Mouse (Mus musculus): ENCODE results near the gene Gm17087.

The Gm17087 gene

DNA sequence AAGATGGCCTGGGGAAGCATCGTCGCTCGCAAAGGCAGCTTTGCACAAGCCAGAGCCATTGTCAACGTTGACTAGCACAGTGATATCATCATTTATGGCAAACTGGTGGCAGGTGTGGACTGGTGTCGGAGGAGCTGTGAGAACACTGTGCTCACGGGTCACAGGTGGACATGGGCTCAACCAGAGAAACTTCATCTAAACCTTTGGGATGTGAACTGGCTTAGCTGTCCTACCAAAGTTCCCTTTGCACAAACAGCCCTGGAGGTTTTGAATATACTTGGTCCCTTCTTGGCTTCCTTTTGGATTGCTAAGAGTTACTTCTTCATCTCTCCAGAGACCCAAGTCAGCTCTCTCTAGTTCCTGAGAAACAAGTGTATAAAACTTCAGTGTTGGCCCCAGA lies at the start of gene Gm17087:
Gm17087 (minus strand) TSS at position 101 of the 400 bp plus-strand sequence.
- no peak for DNase-seq

DNA sequence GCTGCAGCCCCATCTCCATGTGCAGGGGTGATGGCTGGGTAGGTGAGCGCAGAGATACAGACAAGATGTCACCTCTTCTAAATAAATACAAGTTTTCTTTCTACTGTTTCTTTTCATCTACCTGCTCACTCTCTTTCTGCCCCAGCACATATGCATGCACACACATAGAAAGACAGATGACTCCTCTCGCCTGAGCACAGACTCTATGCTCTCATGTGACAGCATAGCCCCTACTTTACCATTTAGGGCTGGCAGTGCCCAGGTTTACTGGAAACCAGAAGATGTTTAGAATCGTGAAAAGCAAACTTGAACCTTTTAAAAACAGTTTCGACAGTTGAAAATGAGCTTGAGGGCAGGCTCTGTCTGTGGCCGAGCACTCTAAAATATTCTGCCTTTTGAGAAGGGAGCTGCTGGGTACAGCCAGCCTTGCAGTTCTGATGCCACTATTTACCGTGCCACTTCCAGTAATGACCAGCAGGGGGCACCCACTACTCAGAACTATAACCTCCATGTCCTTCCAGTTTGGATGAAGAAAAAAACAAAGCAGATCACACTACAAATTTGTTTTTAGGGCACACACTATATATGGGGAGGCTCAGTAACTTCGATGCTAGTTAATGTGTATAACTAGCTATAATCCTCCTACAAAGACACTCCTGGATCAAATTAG lies 47.3 kb upstream of the Gm17087 start:
- DNase-seq: peak; percentile 88 to 90

DNA sequence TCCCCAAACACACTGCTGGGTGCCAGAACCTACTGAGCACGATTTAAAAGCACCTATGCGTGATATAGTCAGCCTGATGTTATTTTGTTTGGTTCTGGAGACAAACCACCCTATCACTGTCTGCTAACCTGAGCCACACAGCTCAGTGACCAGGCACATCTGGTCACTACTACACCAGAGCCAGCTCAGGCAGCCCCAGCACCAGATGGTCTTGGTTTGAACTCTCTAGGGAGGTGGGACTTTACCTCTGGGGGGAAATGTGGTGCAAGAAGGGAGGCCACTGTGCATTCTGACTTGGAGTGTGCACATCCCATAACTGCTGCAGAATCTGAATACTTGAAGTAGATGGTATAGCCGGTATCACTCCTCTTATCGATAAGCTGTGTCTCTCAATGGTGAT lies 45.2 kb upstream of the Gm17087 start:
- no peak for DNase-seq

DNA sequence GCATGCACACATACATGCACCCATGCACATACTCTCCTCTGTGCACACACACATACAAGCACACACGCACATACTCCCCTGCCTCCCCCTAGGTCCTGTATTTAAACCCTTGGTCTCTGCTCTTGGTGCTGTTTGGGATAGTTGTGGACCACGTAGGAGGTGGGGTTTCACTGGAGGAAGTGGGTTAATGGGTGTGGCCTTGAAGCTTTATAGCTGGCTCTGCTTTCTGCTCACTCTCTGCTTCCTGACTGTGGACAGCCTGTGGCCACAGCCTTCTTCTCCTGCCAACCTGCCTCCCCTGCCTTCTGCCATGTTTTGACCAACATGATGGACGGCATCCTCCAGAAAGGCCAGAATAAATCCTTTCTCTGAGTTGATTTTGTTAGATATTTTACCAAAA lies 39.9 kb upstream of the Gm17087 start:
- DNase-seq: no peak

DNA sequence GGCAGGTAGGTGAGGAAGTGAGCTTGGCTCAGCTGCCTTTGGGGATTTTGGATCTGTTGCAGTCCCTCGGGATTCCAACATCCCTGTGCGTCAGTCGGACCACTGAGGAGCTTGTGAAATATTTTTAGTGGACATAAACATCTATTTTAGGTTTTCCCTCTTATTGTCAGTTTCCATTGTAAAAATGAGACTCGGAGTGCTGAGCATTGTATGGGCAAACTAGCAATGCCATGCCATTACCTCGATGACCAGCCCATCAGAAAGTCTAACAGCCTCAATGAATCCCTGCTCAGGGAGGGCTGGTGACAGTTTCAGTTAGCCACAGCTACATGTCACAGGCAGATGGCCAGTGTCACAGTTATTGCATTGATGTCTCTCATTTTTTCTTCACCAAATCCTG lies 39.2 kb upstream of the Gm17087 start:
- no peak for DNase-seq

DNA sequence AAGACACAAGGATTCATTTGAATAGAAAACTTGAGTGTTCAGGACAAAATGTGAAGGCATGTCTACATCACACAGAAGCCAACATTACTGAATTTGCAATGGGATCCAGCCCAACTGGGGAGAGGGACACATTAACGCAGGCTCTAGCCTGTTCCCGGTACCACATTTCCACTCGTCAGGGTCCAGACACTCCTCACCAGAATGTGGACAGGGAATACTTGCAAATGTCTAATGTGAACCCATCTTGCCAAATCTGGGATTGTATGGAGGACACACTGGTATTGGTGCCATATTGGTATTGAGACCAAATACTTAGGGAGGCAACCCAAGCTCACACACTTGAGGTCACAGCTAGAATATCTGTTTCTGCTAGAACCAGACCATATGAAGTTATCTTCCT lies 36.2 kb upstream of the Gm17087 start:
- DNase-seq: no peak

DNA sequence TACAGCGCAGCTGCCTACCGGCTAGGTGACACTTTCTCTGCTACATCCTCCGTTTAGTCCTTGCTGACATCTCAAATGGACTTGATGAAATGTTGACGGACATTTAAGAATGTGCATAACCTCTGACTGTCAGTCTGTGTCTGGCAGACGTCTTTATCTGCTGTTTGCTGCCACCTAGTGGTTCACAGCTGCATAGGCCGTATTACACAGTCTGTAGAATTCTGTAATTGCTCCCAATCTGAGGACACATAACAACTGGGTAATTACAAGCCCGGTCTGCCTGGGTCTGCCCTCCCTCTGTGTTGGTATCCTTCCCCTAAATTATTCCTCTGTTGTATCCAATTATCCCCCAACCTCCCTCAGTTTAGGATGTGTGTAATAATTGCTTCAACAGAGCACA lies 31.0 kb upstream of the Gm17087 start:
- peak; percentile 81 to 85 for DNase-seq

DNA sequence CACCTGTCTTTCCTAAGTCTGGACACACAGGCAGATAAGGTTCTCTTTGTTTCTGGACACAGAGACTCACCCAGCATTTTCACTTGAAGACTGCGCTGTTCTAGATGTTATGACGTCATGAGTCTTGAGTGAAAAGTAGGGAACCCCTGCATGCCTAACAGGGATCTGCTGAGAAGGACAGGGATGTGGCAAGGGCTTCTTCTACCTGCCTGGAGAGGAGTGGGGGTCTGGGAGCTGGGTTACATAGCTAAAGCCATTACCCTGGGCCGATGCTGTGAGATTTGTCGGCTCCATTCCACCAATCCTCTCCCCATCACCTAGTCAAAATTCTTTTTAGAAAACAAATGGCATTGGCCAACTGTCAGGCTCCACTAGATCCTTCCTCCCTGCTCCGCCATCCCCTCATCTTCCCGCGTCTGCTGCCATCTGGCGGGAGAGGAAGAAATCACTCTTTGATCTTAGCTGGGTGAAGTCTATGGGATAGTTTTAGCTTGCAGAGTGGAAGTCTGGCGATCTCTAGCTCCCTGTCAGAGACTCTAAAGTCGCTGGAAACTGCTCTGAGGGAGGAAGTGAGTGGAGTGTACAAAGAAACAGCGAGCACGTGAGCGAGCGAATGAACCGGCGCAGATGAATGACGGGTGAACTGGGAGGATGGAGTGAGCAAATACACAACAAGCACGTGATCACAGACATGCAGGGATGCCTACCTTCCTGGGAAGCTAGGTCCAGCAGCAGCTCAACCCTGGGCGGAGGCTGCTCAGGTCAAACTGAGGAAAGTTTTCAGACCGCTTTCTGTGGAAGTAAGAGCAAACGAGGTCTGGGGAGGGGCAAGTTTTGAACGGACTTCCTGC lies 25.9 kb upstream of the Gm17087 start:
- peak; percentile 90 to 94 for DNase-seq

DNA sequence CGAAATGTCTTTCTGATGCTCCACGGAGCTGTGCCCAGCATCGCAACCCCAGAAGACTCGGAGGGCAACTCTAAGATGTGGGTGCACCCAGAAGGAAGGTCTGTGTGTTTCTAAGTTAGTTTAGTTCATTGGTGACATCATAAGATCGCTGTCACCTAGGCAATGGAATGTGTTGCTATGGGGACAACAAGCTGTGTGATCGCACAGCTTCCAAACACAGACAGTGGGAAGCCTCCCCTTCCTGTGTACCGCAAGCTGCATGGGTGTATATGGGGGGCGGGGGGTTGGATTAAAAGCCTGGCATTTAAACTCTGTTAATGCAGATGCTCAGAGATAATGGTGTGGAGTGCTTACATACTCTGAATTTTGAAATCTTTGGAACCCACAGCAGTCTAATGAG lies 14.8 kb upstream of the Gm17087 start:
- DNase-seq: peak in 1 of 2 experiments; percentile 2

DNA sequence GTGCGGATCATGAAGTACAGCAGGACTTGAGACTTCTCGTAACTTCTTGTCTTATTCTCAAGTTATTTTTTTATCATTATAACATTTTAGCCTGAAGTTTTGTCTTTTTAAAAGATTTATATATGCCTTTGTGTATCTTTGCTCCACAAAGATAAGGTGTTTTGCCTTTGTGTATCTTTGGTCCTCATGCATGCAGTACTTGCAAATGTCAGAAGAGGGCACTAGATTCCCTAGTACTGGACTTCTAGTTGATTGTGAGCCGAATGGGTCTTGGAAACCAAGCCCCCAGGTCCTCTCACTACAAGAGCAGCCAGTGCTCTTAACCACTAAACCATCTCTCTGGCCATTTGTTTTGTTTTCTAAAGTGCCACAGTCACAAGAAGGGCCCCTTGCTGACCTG lies 13.6 kb upstream of the Gm17087 start:
- DNase-seq: peak; percentile 34 to 59

DNA sequence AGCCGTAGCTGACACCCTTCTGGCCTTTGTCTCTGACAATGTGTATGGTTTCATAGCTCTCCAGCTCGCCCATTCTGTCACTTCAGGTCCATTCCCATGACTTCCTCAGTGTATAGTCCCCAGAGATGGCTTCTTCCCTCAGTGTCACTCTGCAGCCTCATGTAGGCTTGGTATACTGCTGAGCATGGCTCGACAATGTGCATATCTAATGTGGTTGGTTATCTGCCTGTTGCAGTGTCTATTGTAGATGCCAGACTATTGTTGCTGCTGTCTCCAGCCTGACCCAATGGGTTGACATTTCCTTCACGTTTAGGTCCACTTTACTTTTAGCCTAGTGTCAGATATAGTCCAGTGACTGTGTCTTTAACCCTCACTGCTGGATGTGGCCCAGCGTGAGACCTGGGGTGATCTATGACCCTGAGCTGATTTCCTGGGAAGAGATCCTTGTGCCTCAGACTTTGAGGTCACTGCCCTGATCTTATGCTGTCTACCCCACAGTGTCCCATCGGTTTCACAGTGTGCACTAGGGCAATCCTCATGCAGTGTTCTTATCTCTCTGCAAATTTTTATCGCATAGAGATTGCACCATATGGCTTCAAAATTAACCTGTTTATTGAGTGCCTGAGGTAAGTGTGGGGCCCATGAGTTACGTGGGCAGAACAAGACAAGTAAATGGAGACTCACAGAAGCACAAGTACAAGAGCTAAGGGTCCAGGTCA lies 7.0 kb upstream of the Gm17087 start:
- DNase-seq: peak in 1 of 2 experiments; percentile 5

DNA sequence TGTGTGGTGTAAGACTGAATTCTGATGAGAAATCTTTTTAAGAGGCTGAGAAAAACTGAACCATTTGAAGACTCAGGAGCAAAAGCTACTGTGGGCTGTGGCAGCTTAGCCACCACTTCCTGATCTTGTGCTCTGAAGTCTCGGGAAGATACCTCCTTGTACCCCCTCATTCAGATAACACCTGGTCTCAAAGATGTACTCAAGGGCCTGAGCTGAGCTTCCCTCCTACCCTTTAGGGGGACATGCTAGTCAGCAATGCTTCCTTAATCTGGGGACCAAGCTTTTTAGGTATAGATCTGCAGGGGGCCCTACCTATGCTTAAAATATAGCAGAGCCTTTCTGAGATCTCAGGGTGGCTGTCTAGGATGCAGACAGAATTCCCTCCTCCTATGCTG lies 3.9 kb downstream of the Gm17087 start:
- no peak for DNase-seq

DNA sequence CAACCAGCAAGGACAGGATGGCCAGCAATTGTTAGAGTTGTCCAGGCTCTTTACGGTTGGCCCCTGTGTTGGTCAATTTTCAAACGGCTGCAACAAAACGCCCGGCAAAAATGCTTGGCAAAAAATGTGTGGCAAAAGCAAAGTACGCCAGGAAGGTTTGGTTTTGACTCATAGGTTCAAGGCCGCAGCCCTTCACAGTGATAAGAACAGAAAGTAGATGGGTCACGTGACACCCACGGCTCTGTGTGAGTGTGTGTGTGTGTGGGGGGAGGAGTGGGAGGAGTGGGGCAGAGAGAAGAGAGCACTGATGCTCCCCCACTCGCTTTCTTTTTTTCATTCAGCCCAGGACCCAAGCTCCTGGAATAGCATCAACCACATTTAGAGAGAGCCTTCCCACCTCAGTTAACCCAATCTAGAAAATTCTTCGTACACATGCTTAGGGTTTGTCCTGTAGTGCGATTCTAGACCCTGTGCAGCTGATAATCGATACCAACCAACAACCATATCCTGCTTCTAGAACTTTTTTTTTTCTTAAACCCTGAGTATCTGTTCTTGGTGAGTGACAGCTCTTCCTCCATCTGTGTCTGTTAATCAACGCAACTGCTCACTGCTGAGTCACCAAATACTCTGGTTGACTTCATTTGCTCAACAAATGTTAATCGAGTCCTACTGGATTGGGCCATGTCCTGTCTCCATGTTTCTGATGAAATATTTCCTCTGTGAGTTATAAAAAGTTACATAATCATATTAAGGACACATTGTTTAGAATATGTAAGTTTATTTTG lies 4.5 kb downstream of the Gm17087 start:
- DNase-seq: no peak

DNA sequence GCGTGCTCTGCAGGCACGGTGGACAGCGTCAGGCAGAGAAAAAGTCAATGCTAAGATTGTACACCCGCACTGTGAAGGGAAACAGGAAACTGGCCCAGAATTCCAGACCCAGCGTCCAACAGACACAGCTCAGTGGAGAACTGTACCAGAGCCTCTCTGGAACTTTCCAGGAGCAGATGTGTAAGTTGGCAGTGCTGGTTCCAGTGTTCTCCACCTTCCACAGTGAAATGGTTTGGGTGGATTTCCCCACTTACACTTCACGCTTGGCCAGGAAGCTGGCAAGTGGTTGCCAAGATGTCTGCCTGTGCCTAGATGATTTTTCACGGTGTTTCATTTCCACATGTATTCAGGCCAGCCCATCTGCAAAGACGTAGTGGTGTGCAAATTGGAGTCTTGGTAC lies 8.8 kb downstream of the Gm17087 start:
- DNase-seq: no peak

DNA sequence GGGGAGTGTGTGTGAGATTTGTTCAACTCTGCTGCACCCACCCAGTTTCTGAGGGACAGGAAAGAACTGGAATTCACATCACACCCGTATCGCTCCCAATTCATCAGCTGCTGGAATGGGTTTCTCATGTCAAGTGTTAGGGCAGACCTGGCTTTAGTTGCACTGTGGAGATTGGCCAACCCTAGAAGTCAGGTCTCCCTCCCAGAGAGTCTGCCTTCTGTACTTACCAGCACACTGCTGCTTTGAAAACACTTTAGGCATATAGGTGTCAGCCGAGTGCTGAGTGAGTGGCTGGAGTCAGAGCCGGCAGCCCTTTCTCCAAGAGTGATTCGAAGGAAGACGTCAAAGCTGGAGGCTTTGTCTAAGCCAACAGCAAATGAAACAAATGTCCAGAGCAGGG lies 10.5 kb downstream of the Gm17087 start:
- peak; percentile 66 to 74 for DNase-seq

DNA sequence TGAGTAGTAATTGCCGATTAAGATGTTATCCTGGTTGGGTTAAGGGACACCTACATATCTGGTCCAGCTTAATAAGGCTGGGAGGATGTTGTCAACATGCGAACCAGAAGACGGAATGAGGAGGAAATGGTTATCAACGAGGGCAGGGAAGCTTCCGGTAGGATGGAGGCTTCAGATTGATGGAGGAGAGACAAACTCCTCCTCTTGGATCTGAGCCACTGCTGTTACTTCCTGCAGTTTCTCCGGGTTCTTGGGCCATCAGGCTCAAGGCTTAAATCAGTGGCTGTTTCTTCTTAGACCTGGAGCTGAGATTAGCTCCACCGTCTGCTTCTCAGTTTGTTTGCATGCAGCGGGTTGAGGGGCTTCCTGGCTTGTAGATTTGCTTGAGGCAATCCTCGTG lies 11.0 kb downstream of the Gm17087 start:
- peak in 1 of 2 experiments; percentile 42 for DNase-seq

DNA sequence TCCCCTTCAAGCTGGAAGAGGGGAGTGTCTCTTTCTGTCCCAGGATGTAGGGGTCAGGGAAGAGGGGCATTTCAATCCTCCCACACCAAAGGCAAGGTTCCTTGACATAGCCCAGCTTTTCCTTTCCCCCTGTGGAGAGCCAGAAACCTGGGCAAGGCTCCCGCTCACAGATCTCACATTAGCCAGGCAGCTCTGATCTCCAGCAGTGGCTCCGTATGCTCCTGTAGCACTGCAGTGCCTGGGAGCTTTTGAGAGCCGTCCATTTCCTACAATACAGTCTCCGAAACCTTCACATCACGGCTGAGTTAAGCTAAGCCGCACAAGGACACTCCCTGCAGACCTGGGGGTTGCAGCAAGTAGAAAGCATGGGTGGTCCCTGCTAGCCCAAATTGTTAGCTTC lies 12.5 kb downstream of the Gm17087 start:
- DNase-seq: peak; percentile 92 to 93

DNA sequence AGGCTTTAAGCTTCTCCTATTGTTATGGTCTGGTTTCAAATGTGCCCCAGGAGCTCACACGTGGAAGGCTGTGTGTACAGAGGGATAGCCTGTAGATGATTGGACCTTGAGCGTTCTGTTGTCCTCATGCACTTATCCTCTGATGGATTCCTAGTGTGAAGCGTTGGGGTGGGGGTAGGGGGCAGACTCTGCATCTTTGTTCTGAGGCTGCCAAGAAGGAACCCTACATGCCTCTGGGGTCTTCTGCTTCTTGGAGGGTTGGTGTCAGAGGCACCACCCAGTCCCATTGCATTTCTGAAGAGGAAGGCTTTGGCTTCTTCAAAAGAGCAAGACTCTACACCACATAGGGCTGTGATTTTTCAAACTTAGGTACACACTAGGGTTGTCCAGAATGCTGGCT lies 13.1 kb downstream of the Gm17087 start:
- peak; percentile 24 to 51 for DNase-seq

DNA sequence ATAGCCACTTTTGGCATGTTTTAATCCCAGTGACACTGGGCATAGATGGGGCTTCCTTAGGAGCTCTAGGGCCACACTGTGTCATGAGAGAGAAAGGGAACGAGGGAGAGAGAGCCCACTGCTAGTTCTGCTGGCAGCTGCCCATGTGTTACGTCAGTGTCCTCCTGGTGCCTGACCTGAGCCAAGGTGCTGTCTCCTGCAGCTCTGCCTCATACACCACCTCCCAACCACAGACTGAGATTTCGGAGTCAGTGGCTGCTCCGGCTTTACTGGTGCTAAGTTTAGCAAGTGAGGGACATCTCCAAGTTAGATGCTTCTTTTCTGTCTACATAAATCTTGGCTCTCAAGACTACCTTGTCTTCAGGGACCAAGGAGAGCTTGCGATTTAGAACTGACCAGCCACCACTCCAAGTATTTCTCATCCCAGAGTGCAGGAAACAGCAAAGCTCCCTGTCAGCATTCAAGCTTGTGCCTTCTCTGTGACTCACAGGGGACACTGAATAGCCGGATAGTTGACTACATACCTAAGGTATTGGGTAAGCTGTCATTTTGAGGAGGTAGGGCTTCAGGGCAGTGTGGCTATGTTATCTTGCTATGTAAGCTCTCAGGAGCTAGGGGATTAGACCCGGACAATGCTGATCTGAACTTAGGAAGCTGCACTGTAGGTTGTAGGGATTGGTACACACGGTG lies 14.3 kb downstream of the Gm17087 start:
- DNase-seq: peak; percentile 98 to 99

DNA sequence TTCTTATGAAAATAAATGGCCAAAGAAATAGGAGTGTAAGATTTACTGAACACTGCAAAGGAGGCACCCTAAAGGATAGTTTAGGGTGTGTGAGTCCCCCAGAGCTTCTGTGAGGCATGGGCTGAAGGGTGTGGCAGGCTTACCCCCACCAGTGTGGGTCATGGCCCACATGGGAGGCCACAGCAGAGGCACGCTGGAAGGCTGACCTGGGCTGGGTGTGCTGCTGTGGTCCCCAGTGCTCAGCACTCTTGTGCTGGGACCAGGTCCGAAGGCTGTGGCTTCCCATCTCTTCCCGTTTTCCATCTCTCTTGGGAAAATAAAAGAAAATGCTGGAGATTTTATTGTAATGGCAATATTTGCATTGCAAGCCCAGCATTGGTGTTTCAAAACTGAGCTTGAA lies 15.1 kb downstream of the Gm17087 start:
- peak; percentile 34 to 50 for DNase-seq

DNA sequence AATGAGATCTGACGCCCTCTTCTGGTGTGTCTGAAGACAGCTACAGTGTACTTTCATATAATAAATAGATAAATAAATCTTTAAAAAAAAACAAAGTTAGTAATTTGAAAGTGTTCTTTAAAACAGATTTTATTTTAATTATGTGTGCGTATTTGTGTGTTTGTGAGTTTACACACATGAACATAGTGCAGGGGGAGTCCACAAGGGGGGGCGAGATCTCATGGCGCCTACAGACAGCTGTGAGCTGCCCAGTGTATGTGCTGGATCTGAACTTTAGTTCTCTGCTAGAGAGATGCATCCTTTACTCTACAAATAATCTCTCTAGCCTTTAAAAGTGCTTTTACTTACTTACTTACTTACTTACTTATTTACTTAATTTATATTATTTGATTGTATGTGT lies 18.0 kb downstream of the Gm17087 start:
- peak in 1 of 2 experiments; percentile 58 for DNase-seq

DNA sequence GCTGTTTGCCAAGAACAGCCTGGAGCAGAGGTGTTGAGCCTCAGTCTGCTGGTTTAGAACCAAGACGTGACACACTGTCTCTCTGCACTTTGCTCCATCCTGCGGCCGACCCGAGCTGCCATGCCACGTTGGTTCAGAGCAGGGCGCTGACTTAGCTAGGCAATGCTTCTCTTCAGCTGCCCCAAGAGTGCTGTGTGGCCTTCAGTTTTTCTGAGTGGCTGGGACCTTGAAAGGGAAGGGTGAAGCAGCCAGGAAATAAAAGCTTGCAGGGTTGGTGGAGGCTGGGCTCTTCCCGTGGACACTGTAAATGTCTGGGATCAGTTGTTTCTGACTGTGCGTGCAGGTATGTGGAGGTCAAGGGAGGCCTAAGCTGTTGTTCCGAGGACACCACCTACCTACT lies 20.4 kb downstream of the Gm17087 start:
- no peak for DNase-seq

Data from cerebellum, postnatal 25 days (tissue).